Mouse (Mus musculus) right cerebral cortex, postnatal 4 days (tissue): ENCODE data around the gene Litaf.

Source experiments
- DNase-seq: peaks from one replicate; pipeline ENCODE4 v3.0.0-alpha.2; 2022

The Litaf gene

GRCm38 (mm10) chr16:10952881-10953280, 113.1 kb downstream of the Litaf start:
- no peak for DNase-seq

- no peak for DNase-seq
Observed at GRCm38 (mm10) chr16:10952071-10952470, 113.9 kb downstream of the Litaf start.

- peak; percentile 48 for DNase-seq
Observed at GRCm38 (mm10) chr16:10951581-10951980, 114.4 kb downstream of the Litaf start.

- no peak for DNase-seq
Observed at GRCm38 (mm10) chr16:10950539-10950938, 115.4 kb downstream of the Litaf start.

GRCm38 (mm10) chr16:10947724-10948123, 118.2 kb downstream of the Litaf start:
- no peak for DNase-seq

GRCm38 (mm10) chr16:10945381-10946127, 120.4 kb downstream of the Litaf start:
- DNase-seq = peak; percentile 16

GRCm38 (mm10) chr16:10944545-10944944, 121.4 kb downstream of the Litaf start:
- DNase-seq = no peak

GRCm38 (mm10) chr16:10943257-10943656, 122.7 kb downstream of the Litaf start:
- no peak for DNase-seq

- DNase-seq = no peak
Observed at GRCm38 (mm10) chr16:10940661-10941060, 125.3 kb downstream of the Litaf start.

GRCm38 (mm10) chr16:10939932-10940331, 126.0 kb downstream of the Litaf start:
- DNase-seq = no peak

- no peak for DNase-seq
Observed at GRCm38 (mm10) chr16:10937497-10937896, 128.5 kb downstream of the Litaf start.

GRCm38 (mm10) chr16:10936700-10937319, 129.1 kb downstream of the Litaf start:
- no peak for DNase-seq

- DNase-seq = no peak
Observed at GRCm38 (mm10) chr16:10934047-10934446, 131.9 kb downstream of the Litaf start.

GRCm38 (mm10) chr16:10933372-10933771, 132.6 kb downstream of the Litaf start:
- peak; percentile 21 for DNase-seq

GRCm38 (mm10) chr16:10927026-10927425, 138.9 kb downstream of the Litaf start:
- no peak for DNase-seq

- DNase-seq = peak; percentile 52
Observed at GRCm38 (mm10) chr16:10925591-10926180, 140.3 kb downstream of the Litaf start.

GRCm38 (mm10) chr16:10923561-10923960, 142.4 kb downstream of the Litaf start:
- no peak for DNase-seq

- no peak for DNase-seq
Observed at GRCm38 (mm10) chr16:10919856-10920255, 146.1 kb downstream of the Litaf start.

GRCm38 (mm10) chr16:10916271-10916670, 149.7 kb downstream of the Litaf start:
- DNase-seq = no peak

GRCm38 (mm10) chr16:10915066-10915465, 150.9 kb downstream of the Litaf start:
- no peak for DNase-seq

GRCm38 (mm10) chr16:10911061-10911460, 154.9 kb downstream of the Litaf start:
- no peak for DNase-seq

GRCm38 (mm10) chr16:10910541-10910940, 155.4 kb downstream of the Litaf start:
- no peak for DNase-seq
